Mouse (Mus musculus): ENCODE measurements around the gene Tdrd1.
"Not testable (repeated sequence)": the region's sequence is repeated elsewhere in the genome, so short reads cannot be mapped to it uniquely, and the experiment has no call there.

The Tdrd1 gene

DNA sequence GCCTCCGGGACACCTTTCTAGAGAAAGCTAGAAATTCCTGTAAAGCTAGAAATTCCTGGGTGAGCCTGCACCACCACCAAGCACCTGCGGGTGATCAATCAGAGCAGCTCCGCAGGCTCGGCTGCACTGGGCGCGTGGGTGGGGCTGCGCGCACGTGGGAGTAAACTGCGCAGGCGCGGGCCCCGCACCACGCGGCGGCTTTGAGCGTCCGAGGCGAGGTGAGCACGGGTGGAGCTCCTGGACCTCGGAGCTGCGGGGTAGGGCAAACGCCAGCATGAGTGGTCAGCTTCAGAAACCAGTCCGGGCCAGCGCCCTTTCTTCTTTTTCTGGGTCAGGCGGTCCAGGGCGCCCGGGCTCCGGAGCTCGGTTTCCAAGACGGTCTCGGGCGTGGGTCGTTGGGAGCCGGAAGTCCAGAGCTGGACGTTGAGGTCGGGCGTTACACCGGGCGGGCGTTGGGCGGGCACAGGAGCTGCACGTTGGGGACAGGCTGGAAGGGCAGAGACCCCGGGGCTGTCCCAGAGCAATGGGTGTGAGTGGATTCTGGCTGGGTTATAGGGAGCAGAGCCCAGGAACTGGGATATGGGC lies at the start of gene Tdrd1:
TSS of gene Tdrd1 (plus strand) at position 163 of the 585 bp plus-strand sequence.
- DNase-seq: peak; percentile 16

DNA sequence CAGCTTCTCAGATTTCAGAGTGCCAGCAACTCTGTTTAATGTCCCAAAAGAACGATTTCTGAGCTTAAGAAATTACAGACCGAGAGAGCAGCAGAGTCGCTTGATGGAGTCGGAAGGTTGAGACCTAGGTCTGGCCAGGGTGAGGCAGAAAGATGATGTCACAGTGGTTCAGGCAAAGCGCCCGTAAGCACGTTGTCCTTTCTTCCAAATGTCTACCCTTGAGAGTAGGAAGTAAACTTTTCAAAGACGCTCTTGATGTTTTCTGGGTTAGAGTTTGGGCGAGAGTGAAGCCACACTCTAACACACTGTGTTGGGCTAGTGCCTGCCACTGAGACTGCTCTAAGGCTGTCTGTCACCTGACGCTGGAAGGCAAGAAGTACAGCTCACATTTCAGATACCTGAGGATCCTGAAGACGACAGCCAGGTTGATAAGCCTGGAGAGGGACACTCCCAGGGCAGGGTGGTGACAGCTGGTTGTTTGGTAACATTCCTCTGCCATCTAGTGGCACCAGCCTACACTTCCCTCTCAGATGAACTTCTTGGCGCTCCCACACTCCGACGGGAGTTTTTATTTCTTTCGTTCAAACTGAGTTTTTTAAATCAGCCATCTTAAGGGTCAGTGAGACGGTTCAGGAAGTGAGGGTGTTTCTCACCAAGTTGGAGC lies 49.2 kb upstream of the Tdrd1 start:
- peak; percentile 47 for DNase-seq

DNA sequence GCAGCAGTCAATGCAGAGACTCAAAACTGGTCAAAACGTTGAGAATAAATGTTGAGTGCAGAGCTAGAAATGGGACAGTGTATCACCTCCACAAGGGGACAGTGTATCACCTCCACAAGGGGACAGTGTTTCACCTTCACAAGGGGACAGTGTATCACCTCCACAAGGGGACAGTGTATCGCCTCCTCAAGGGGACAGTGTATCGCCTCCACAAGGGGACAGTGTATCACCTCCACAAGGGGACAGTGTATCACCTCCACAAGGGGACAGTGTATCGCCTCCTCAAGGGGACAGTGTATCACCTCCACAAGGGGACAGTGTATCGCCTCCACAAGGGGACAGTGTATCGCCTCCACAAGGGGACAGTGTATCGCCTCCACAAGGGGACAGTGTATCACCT lies 47.5 kb upstream of the Tdrd1 start:
- DNase-seq: not testable (repeated sequence)

DNA sequence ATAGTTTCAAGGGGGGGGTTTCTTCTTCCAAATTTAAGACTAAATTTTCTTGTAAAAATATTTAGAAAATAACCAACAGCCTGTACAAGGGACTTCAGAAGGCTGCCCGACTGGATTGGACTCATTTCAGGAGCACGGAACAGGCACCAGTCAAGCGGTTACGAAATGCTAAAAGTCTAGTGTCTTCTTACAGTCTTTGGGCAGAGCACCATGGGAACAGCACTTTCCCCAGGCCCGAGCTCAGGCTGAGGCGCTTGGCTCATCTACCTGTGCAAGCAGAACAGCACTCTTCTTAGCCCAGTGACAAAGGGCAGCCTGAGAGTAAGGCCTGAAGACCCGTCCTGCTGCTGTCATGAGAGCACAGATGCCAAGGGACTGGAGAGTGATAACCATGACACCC lies 38.1 kb upstream of the Tdrd1 start:
- no peak for DNase-seq

DNA sequence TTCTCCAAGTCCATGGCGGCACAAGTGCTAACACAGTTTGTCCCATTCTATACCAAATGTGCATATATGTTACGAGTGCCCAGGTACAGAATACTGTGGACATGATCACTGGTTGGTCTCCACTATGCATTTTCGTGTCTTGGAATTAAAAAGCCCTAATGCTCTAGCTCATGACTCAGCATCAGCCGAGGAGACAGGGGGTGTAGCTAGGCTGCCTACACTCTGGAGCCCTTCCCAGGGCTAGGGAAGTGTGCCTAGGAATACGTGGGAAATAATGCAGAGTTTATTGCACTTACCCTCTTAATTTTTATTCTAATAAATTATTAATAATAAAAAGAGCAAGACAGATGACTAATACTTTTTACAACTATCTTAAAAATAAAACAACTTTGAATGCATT lies 37.1 kb upstream of the Tdrd1 start:
- DNase-seq: no peak

DNA sequence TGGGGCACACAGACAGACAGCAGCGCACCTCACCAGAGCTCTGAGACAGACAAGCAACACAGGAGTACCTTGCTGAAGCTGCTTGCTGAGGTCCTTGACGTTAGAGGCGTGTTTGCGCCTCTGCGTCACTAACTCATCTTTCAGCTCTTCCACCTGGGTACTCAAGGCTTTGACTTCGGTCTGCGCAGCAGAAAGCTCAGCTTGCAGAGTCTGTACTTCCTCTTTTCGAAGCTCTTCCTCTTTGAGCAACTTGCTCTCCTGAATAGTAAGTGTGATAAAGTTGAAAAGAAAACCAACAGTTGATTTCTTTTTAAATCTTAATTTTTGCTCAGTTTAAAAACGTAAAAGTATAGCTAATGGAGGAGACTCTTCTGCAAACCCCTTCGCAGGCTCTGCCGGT lies 28.6 kb upstream of the Tdrd1 start:
- no peak for DNase-seq

DNA sequence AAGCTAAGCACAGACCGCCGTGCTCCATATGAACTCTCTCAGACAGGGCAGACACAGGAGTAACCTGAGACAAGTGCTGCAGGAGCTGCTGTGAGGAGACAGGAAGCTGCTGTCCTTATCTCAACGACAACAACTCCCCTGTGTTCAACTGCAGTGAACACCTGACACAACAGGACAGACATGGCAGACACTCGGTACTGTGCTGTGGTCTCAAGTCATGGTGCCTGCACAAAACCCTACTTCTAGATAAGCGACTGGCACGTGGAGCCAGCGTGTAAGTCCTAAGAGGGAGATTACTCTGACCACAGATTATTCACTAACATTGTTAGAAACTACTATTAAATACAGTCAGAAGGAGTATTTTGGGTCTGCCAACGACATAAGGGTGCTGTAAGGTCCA lies 25.8 kb upstream of the Tdrd1 start:
- no peak for DNase-seq

DNA sequence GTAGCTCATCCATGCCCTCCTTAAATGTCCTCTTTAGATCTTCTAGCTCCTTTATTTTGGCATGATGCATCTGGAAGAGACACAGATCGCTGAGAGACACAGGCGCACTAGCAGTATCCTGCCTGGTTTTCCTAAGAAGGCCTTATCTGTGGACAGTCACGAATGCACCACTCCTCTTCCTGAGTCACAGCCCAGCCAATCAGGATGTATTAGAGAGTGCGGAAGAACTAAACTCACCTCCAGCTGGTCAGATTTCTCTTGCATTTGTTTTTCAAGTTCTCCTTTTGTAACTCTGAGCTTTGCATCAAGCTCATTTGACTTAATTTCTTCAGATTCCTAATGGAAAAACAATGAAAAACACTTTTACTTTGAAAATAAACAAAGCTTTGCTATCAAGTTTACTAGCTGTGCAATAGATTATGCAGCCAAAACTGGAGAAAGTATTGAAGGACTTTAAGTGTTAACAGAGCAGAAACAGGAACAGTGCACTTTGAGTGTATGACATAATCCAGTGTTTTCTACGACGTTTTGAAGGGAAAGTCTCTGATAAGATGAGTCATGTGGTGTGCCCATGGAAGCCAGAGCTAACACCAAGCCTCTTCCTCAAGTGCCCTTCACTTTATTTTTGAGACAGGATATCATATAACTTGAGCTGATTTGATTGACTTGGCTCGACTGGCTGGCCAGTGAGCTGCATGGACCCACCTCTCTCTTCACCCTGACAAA lies 24.9 kb upstream of the Tdrd1 start:
- no peak for DNase-seq

DNA sequence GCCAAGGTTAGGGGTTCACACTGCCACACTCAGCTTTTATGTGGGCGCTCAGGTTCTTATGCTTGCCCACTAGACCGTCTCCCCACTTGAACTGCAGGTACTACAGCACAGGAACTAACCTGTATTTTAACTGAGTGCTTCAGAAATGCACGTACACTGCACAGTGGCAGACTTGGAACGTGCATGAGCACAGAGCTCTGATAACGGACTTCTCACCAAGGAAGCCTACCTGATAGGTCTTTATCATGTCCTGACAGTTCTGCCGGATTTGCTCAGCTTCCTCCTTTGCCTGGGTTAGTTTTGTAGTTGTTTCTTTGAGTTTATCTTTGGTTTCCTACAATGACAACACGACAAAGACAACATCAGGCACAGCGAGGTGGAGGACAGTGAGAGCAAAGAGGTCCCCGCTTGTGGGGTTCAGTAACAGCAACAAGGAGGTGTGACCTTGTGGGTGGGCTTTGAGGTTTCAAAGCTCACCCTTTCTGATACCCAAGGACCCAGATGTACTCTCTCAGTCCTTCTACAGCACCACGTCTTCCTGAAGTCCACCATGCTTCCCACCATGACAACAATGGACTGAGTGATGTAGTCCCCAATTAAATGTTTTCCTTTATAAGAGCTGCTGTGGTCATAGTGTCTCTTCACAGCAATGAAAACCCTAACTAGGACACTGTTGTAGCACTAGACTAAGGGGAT lies 24.2 kb upstream of the Tdrd1 start:
- DNase-seq: no peak

DNA sequence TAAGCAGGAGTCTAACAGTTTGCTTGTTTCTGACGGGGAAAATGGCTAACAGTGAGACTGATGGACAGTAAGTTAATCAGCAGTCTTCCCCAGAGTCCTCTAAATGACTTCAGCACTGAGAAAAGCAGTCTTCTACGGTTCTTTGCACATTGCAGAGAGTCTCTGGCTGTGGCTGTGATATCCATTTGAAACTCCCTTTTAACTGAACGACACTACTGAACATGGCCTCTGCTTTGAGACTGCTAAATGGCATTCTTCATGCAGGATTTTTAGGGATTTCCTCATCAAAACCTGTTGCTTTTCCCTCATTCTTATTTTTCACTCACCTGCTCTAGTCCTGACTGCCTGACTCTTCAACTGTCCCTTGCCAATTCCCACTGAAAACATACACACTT lies 23.7 kb upstream of the Tdrd1 start:
- no peak for DNase-seq

DNA sequence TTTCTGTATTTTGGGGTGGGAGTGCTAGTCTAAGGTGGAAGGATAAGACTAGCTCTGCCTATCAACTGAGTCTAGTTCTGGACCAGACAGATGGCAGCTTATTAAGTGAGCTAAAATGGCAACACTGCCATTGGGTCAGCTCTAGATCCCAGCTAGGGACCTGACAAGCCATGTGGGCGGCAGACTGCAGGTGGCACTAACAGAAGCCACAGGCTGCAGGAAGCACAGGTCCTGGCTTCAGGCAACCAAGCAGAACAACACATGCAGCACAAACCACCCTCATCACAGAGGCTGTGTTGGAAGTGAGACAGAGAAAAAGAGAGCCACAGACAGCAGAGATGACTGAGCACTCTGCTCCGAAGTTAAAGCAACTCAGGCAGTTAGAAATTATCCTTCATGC lies 20.6 kb upstream of the Tdrd1 start:
- peak; percentile 19 for DNase-seq

DNA sequence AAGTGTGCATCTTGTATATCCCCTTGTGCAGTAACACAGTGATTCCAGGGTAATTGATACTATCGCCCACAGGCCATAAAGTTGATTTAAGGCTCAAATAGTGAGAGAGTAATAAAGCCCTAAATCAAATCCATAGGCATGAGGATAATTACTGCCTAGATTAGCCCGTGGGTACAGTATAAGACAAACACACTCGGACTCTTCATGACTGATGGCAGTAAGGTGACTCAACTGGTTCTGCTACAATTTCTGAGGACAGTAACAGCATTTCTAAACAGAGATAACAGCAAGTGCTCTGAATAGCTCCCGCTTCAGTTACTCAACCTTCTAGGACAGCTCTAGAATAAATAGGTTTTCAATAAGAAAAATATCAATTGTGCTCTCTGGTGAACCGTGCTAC lies 18.9 kb upstream of the Tdrd1 start:
- no peak for DNase-seq

DNA sequence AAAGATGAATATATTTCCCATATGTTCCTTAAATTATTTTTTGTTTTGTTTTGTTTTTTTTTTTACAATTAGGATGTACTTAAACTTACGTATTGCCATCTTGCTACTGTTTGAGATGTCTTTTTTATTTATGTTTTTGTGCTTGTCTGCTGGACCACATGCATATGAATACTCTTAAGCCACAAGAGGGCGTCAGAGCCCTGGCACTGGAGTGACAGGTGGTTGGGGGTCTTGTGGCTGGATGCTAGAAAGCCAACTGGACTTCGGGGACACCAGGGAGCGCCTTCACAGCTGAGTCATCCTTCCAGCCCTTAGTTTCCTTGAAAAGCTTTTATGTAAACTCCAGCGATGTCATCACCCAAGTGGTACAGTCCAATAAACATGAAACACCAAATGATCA lies 17.2 kb upstream of the Tdrd1 start:
- DNase-seq: peak; percentile 33

DNA sequence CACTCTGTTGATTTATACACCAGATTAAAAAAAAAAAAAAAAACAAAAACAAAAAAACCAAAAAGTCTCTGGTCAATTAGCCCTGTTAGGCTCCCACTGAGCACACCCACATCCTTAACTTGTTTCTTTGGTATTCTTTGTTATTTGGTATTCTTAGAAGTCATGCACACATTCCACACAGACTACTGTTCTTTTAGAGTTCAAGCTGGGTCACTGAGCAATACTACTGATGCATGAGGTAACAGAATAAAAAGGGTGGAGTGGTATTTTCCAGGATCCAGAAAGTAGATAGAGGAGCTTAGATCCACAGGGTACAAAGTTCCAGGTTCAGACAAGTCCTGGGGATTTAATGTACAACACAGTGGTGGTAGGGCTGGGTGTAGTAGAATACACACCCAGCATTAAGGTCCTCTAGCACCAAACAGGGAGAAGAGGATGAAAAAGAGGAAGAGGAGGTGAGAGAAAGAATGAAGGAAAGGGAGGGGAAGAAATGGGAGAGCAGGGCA lies 15.3 kb upstream of the Tdrd1 start:
- DNase-seq: no peak

DNA sequence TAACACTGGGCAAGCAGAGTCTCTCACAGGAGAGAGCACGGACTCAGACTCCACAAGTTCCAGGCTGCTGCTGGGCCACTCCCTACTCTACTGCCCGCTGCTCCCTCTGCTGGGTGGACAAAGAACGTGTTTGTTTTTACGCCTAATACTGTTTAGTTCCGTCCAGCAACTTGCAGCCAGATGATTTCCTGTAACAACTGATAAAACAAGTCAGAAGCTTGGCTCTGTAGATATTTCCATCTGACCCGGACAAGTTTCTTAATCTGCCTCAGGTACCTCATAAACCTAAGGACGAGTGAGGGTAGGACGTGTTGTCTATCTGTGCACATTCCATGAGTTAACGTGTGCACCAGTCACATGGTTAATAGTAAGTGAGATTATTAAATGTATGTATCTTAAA lies 14.4 kb upstream of the Tdrd1 start:
- peak; percentile 46 for DNase-seq

DNA sequence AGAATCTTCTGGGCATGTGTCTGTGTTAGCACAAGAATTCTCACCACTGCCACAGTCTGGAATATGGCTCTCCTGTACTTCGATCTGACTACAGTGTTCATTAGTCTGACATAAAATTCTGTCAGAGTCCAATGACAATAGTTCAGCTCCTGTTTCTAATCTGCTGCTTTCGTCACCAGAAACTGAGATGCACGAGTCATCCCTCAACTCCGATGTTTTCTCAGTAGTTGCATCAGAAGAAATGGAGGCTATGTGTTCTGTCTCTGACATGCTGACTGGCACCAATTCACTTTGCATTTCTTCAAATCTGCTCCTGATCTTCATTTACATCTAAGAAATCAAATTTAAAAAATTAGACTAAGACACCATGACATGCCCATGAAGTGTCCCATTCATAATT lies 12.6 kb upstream of the Tdrd1 start:
- DNase-seq: no peak

DNA sequence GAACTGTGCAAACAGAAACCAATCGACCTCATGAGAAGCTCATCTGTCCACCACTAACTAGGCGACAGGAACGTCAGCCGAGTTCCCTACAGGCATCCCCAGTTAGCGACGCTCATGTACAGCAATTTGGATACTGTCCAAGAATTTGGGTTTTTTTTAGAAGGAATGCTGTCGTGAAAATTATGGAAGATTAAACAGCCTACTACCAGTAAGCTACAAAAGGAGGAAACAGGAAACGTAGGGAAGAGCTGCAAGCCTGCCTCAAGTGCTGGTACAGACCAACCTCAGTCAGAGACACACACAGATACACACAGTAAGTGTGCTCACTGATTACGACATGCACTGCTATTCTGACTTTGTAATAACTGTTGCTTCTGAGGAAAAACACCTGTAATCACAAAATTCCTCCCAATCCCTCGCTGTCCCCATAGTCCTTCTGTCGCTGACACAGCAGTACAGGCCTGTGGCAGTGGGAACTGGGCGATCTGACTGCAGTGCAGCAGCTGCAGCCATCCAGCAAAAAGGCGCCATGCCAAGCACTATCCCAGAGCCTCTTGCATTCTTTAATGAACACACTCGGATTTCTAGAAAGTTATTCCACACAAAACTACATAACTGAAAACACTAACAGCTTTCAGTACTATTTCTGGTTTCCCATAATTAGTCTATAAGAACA lies 8.0 kb upstream of the Tdrd1 start:
- no peak for DNase-seq

DNA sequence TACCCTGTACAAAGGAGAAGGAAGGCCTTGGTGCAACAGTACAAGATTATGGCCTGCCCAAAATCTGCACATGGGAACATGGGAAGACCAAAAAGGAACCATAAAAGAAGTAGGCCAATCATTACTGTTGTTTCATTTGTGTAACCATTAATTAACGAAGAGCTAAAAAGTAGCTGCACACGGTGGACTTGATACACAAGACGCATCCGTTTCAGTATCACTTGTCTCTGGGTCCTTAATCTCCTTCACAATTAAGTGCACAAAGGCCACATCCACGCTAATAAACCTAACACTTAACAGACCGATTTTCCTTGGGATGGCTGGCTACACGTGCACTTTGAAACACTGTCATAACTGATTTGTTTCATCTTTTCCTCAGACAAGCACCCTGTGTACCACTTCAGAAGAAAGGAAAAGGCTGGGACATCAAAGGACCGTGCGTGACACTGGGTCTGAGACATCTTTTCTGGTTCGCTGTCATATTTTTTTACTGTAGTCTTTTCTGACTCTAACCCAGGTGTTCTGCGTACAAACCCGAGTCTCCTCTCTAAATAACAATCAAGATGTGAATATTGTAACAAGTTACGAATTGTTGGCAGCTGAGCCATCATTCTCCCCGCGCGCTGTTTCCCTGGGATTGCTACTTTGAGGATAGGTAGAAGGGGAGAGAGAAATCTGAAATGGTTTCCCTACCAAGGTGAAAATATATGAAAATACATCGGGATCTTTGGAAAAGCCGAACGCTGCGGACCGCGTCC lies 4.8 kb upstream of the Tdrd1 start:
- DNase-seq: peak; percentile 29

DNA sequence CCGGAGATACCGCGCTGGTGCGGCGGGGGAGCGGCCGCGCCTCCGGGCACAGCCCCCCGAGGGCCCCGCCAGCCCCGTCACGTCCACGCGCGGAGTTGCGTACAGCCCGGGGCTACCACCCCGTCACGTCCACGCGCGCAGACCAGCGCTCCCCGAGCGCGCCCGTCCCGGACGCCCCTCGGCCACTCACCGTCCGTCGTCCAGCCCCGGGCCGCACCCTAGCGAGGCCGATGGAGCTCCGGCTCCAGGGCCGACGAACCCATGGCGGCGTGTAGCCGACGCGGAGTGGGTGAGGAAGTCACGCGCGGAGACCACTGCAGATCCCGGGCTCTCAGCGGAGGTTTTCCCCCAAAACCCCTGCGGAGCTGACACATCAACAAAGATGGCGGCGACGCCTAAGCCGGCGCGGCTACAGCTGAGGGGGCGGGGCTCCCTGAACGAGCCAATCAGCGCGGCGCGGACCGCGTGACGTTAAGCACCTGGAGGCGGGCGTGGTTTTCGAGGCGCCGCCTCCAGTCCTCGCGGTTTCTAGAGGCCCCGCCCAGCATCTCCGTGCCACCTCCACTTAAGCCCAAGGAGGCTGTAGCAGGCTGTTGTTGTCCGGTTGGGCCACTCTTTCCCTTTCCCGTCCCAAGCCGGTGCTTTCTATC lies 4.1 kb upstream of the Tdrd1 start, which contains the start of gene Ccdc186:
TSS of gene Ccdc186 (minus strand) at position 393 of the 650 bp plus-strand sequence.
- peak; percentile 98 for DNase-seq

DNA sequence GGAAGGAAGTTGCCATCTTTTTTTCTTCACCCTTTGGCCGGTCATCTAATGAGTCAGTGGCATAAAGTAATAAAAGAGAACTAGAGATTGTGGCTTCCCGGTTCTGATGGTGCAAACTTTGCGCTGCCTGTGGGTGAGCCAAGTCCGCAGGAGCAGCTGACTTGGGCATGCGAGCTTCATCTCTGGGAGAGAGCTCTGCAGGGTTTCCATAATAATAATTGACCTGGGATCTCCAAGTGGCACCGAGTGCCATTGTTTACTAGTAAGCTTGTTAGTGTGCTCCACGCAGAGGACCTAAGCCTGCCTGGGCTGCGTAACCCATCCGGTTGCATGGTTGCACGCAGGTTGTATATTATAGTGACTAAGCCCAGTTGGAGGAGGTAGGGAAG lies 3.6 kb upstream of the Tdrd1 start:
- DNase-seq: no peak

DNA sequence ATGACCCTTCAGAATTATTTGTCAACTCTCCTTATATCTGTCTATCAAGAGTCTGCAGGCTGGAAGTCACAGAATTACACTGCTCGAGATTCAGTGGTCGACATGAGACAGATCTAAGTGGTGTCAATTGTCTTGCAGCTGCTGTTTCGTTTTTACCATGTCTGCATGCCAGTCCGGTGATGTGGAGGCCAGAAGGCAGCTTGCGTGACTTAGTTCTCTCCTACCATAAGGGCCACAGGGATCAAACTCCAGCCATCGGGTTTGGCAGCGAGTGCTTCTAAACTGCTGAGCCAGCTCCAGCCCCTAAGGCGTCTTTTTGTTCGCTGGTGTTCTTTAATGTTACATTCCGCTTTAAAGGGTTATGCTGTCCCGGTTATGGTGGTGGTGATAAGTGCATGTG lies 2.3 kb downstream of the Tdrd1 start:
- no peak for DNase-seq

DNA sequence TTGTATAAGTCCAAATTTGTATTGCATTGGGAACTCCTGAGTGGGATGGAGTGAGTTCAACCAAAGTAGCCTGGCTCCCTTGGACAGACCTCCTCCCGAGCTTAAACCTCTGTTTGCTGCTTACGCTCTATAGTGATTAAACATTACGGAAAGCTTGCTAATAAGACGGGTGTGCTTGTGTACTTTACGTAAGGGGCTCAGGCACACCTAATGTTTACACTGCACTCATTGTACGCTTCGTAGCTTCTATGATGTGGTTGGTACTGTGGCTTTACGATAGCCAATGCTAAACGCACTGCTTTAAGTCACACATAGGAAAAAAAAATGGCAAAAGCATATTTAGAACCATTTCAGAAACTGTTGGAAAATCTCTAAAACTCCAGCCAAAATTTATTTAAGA lies 3.3 kb downstream of the Tdrd1 start:
- no peak for DNase-seq

Measured in thymus, postnatal 4 days (tissue).